In the genomic region with DNA sequence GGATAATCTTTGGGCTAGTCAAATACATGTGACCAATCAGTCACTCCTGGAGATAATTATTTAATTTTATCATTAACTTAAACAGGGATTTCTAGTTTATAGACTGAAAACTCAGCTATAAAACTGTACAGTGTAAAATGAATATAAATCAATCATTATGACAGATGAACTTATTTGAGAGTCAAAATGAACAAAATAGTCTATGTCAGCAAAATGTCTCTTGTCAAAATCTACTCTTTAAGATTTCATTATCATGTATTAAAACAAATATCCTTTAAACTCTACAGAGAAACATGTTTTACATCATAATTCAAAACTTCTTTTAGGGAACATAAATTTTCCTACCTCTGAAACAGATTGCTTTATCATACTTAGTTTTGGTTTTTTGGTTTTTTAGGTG, we compare ENCODE assay signal across 29 mouse cellular contexts.
"Had no signal": no experiment of that assay in that cellular context is flagged by ENCODE, and none has a peak within 500 bp of the region (broad histone marks: within the 10 kb centered on the region; RNA-seq: fewer than 3 reads in every experiment).

No protein-coding gene starts in this region.

- H3K9me3 ChIP-seq: heart, embryonic 13.5 days; heart, embryonic 15.5 days; hindbrain, embryonic 10.5 days; hindbrain, embryonic 12.5 days; hindbrain, embryonic 13.5 days; hindbrain, embryonic 15.5 days; intestine, embryonic 15.5 days; kidney, embryonic 15.5 days had no signal

- H3K9ac ChIP-seq: heart, embryonic 13.5 days; heart, embryonic 15.5 days; hindbrain, embryonic 12.5 days; hindbrain, embryonic 13.5 days; hindbrain, embryonic 14.5 days; hindbrain, embryonic 15.5 days; intestine, embryonic 15.5 days; kidney, embryonic 15.5 days had no signal

- H3K36me3 ChIP-seq: heart, embryonic 13.5 days; heart, embryonic 15.5 days; hindbrain, embryonic 13.5 days; hindbrain, embryonic 15.5 days; intestine, embryonic 15.5 days had no signal

- H3K27me3 ChIP-seq: heart, embryonic 13.5 days; heart, embryonic 15.5 days; hindbrain, embryonic 12.5 days; hindbrain, embryonic 13.5 days; hindbrain, embryonic 15.5 days; intestine, embryonic 15.5 days; kidney, embryonic 15.5 days had no signal

- H3K4me2 ChIP-seq: heart, embryonic 13.5 days; heart, embryonic 15.5 days; hindbrain, embryonic 12.5 days; hindbrain, embryonic 13.5 days; hindbrain, embryonic 14.5 days; hindbrain, embryonic 15.5 days; intestine, embryonic 15.5 days; kidney, embryonic 15.5 days had no signal

- H3K27ac ChIP-seq: heart, embryonic 13.5 days; heart, embryonic 15.5 days; hindbrain, embryonic 10.5 days; hindbrain, embryonic 12.5 days; hindbrain, embryonic 13.5 days; hindbrain, embryonic 14.5 days; hindbrain, embryonic 15.5 days; hindbrain, postnatal 0 days; intestine, embryonic 15.5 days; kidney, embryonic 15.5 days; kidney, postnatal 0 days; layer of hippocampus, adult 2 months; left cerebral cortex, adult 2 months had no signal

- DNase-seq: heart, postnatal 10 days; heart, postnatal 14 days; heart, postnatal 36 days; heart, postnatal 4 days; kidney, adult 11 months; kidney, adult 18-20 months; kidney, adult 2 months; kidney, adult 8-10 months; kidney, adult 9 months; kidney, postnatal 10 days; kidney, postnatal 14 days; kidney, postnatal 25 days; kidney, postnatal 36 days; kidney, postnatal 4 days; layer of hippocampus, adult 9-11 months; layer of hippocampus, postnatal 36 days had no signal

- H3K4me3 ChIP-seq: heart, embryonic 13.5 days; heart, embryonic 15.5 days; hindbrain, embryonic 10.5 days; hindbrain, embryonic 12.5 days; hindbrain, embryonic 13.5 days; hindbrain, embryonic 15.5 days; intestine, embryonic 15.5 days; kidney, embryonic 15.5 days; layer of hippocampus, adult 2 months; left cerebral cortex, adult 2 months had no signal
